Mouse (Mus musculus) cerebellum, adult 9-11 months (tissue): Measurements from ENCODE around the gene Kcnn1.
A peak's percentile ranks its signal among the peaks of the same experiment; 100 is the strongest.

Experiments
- DNase-seq: peaks from one replicate; pipeline ENCODE4 v3.0.0; 2022

Kcnn1 gene

DNA sequence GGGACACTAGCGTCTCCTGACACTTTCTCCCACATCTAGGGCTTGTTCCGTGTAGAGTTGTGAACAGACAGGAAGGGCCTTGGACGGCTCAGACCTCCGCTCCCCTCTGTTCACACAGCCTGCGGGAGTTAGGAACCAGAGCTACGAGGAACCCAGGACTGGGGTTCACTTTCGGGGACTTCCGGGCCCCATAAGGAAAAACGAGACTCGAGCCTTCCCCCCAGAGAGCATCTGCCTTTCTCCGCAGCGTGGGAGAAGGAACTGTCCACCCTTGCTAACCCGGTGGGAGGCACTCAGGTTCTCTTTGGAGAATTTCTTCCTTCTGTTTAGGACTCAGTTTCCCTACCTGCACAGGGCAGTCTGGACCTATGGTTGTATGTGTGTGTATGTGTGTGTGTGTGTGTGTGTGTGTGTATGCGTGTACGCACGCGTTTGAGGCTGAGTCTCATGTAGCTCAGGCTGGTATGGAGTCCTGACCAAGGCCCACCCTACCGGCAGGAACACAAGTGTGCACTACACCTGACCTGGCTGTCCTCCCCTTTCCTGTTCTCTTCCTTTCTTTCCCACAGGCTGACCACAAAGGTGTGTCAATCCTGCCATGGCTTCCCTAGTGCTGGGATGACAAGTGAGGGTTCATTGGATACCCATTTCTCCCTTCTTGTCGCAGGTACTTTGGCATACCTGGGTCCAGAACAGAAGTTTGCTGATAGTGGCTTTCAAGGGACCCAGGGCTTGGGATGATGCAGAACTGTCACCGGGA lies 30.0 kb upstream of the Kcnn1 start:
- DNase-seq, result peak; percentile 25

DNA sequence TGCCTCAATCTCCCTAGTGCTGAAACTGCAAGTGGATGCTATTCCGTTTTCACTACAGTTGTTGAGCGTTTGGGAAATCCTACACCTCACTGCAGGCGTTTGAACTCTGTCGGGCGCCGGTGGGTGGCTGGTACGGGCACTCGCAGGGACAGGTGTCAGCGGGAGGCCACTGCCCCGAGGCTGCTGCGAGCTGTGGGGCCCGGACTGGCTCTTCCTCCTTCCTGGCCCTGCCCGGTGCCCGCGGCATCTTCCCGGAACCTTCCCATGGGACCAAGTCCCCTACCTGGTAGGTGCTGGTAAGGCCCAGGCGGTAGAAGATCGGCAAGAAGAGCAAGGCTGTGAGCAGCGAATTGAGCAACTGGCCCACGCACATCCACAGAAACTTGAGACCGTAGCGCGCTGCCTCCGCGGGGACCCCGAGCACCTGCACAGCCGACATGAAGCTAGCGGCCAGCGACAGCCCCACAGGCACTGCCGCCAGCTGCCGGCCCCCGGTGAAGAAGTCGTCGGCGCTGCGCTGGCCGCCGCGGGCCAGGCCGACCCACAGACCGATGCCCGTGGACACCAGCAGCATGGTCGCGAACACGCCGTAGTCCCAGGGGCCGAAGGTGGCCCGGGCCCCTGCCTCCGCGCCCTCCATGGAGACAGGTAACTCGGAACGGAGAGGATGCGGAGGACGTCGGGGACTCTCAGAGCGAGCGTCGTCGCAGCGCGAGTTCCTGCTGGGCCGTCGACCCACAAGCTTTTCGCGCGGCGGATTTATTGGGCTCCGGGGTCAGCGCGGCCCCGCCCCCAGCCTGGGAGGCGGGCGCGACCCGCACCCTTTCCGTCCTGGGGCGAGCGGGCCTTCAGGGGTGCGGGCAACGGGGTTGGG lies 29.2 kb upstream of the Kcnn1 start, which contains the start of gene Slc5a5:
Slc5a5 (minus strand) TSS at position 736 of the 874 bp plus-strand sequence.
- DNase-seq, result peak; percentile 40

DNA sequence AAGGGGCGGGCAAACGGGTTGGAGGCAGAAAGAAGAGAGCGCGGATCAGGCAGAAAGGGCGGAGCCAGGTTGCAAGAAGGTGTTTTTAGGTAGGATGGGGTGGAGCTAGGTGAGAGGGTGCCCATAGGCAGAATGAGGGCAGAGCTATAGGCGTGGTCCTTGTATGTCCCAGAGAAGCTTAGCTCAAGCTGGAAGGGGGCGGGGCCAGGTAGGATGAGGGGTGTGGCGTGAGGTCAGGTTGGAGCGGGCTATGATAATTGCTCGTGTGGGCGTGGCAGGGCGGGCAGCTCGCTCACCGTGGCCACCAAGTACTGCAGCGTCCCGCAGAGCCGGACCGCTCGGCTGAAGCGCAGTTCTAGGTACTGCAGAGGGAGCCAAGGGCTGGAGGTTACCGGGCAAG lies 28.3 kb upstream of the Kcnn1 start:
- DNase-seq, result peak; percentile 53

DNA sequence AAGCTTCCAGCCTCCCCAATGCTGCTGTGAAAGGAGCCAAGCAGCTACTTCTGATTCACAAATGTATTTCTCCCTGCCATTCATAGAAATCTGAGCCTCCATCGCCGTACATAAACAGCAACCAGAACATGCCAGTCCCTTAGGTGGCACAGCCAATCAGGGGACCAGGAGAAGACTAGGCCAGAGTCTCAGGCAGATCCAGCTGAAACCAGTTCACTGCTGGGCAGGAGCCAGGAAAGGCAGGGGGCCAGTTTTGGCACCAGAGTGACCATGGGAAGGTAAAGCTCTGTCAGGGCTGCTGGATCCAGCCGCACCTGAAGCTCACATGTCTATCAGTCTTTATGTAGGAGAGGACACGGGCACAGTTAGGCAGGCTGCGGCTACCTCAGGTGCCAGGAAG lies 27.6 kb upstream of the Kcnn1 start:
- DNase-seq, result no peak

DNA sequence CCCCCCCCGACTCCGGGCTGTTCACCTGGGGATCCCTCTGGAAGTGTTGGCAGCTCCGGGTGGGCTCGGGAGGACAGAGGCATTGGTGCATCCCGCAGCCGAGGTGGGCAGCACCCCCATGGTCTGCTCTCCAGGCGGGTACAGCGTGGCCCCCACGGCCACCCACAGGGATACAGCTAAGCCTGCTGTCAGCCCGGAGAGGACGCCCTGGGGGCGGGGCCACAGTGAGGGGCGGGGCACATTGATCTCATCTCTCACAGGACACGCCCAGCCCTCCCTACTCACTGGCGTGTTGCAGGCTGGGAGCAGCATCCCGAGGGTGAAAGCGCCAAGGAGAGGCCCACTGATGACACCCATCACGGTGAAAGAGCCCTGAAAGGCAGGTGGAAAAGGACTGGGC lies 24.6 kb upstream of the Kcnn1 start:
- peak; percentile 54 for DNase-seq

DNA sequence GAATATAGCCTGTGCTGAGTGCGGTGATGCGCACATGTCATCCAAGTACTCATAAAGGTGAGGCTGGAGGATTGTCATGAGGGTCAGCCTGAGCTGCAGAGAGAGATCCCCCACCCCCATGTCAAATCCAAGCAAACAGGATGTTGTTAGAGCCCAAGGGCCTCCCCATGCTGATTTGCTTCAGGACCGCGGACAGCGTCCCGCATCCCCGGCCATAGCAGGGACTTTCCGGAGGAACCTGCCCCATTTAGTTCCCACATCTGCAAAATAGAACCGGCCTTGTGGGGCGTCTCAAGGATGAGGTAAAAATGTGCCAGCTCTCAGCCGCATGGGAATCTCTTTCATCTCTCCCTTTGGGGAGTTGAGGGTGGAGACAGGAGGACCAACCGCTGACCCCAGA lies 22.6 kb upstream of the Kcnn1 start:
- DNase-seq, result no peak

DNA sequence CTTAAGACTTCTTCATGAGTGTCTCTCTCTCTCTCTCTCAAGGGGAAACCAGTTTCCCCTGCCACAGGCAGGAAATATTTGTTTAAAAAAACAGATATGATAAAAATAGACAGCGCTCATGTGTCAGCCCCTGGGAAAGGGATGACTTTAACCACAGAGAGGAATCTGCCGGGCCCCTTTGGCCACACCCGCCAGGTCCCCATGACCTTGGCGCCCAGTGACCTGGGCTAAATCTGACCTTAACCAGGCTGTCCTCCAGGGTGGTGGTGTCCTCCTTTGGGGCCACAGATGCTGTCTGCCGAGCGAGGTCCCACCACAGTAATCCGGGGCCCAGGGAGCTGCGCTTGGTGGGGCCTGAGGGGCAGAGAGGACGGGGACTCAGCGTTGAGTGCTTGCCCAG lies 21.6 kb upstream of the Kcnn1 start:
- no peak for DNase-seq

DNA sequence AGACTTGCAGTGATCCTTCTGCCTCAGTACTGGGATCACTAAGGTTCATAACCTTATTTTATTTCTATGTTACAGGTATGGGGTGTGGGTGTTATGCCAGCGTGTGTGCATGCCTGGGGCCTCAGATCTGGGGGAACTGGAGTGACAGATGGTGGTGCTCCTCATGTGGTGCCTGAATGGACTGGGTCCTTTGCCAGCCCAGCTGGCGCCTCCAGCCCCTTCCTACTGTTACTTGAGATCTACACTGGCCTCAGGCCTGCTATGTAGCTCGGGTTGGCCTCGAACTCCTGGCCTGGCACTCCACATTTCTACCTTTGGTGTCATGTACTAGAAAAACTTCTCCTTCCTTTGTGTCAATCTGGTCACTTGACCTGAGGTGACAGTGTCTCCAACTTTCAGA lies 21.1 kb upstream of the Kcnn1 start:
- DNase-seq, result peak; percentile 66

DNA sequence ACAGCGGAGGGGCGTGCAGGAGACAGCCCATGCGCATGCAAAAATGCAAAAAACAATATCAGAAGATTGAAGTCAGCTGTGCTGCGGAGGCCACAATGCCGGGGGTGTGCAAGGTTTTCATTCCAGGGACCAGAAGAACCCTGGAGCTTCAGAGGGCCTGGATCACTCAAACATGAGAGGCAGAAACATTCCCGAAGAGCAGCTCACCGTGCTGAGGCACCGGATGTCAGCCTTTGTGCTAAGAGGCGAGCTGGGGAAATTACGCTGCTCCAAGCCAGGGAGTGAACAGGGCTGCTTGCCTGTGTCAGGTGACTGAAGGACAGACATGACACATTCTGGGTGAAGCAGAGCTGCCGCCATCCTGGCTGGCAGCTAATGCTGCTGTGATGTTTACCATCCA lies 17.5 kb upstream of the Kcnn1 start:
- peak; percentile 67 for DNase-seq

DNA sequence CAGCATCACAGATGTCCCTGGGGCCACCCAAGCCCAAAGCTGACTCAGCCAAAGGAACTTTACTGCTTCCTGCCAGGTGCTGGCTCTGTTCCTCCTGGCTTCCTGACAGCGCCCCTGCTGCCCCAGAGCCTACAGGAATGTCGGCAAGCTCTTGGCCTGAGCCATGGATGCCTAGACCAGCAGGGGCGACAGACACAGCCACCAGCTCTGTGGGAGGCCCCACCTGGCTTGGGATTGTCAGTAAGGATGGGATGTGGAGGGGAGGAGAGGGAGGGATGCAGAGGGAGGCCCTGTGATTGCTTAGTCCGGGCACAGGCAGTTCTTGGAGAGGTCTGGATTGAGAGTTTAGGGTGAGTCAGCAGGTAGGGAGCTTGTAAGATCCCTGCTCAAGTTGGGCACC lies 17.1 kb upstream of the Kcnn1 start:
- peak; percentile 97 for DNase-seq

DNA sequence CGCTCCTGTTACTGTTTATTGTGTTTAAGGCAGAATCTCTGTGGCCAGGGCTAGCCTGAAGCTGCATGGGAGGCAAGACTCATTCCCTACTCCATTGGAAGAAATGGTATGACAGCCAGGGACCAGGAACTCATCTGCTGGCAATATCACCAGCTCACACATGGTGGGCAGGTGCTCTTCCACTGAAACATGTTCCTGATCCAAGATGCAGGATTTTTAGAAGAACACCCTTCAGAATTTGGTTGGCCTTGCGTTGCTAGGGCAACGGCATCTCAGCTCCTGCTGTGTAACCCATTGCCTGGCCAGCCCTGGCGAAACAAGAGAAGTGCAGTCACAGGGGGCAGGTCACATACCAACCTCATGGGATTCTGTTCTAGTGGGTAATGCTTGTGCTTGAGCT lies 16.4 kb upstream of the Kcnn1 start:
- DNase-seq, result peak; percentile 84

DNA sequence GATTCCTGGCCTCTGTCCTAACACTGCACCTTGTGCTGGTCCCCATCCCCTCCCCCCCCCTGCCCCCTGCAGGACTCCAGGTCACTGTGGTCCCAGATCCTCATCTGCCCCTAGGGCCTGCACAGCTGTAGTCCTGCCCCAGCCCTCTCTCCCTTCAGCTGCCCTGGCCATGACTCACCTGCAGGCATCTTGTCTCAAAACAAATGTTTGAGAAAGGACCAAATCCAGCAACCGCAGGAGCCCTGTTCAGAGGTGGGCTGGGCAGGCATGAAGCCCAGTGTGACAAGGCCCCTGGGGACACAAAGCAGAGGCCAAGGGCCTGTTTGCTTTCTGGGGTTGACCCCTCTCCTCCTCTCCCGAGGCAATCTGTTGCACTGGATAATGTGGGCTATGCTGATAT lies 15.1 kb upstream of the Kcnn1 start:
- no peak for DNase-seq

DNA sequence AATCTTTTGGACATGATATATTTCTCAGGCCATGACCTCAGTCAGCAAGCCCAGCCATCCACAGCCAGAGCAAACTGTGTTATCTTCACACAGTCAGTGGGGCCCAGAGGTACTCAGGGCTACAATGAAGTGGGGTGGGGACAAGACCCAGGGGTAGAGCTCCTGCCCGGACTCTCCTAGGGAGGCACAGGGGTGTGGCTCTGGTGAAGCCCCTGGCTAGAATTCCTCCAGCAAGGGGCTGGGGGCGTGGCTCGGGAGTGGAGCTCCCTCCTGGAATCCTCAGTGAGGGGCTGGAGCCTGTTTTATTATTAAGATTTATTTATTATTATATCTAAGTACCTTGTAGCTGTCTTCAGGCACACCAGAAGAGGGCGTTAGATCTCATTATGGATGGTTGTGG lies 13.3 kb upstream of the Kcnn1 start:
- no peak for DNase-seq

DNA sequence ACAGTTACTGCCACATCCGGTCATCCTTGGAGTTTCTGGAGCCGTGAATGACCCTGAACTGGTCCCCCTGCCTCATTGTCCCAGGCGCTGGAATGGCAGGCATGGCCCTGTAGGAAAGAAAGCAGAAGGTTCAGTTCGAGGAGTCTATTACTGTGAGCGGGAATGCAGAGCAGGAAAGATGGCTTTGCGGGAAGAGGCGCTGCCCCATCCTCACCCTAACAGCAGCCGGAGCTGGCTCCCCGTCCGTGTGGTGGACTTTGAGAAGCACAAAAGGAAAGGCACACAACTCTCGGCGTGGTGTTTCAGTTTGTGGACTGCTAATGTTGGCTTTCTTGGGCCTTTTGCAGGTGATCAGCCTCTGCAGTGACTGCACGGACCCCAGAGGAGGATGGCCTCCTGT lies 11.4 kb upstream of the Kcnn1 start:
- DNase-seq, result peak; percentile 54

DNA sequence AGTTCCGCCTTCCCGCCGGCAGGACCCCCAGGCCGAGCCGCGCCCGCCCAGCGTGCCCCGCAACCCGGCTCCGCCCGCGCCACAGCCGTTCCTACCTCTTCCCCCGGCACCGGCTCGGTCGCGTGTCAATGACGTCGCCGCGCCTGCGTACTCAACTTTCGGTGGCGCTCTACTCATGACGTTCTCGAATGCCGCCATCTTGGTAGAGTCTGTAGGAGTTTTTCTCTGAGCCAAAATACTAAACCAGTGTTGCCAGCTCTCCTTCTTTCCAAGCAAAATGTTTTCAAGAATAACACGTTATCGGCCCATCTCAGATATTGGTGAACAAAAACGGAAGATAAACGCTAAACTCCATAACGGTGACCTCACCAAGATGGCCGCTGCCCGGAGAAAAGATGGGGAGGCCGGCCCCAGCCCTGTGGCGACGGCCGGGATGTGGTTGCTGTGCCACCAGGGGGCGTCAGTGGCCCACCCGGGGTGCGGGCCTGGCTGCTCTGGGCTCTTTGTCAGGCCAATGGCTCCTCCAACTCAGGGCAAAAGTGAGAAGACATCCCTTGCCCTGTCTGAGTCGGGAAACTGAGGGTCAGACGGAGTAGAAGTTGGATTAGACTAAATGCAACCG lies 10.4 kb upstream of the Kcnn1 start, which contains the start of gene Ccdc124:
Ccdc124 (minus strand) TSS at position 572 of the 622 bp plus-strand sequence.
- peak; percentile 96 for DNase-seq

DNA sequence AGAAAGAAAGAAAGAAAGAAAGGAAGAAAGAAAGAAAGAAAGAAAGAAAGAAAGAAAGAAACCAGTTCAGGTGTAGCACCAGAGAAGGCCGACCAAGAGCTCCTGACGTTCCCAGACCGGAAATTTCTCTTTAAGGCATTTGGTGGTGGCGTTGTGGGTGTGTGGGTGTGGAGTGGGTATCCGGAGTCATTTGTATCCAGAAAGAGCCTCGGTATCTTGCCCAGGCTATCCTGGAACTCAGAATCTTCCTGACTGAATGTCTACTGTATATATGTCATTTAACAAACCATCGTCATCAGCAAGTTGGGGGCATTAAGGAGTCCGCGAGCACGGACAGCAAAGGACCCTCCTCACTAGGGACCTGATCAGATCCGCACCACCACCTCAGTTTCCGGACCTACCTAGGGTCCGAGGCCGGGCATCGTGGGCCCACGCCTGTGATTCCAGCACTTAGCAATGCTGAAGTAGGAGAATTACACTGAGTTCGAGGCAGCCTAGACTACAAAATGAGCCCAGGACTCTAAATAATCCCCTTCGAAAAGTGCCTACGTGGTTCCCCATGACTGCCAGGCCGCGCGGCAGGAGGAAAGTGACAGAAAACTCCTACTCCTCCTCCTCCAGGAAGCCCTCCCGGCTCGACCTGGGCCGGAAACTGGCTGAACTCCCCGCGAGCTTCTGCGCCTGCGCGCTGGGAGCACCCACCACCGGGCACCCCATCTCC lies 9.7 kb upstream of the Kcnn1 start:
- no peak for DNase-seq

DNA sequence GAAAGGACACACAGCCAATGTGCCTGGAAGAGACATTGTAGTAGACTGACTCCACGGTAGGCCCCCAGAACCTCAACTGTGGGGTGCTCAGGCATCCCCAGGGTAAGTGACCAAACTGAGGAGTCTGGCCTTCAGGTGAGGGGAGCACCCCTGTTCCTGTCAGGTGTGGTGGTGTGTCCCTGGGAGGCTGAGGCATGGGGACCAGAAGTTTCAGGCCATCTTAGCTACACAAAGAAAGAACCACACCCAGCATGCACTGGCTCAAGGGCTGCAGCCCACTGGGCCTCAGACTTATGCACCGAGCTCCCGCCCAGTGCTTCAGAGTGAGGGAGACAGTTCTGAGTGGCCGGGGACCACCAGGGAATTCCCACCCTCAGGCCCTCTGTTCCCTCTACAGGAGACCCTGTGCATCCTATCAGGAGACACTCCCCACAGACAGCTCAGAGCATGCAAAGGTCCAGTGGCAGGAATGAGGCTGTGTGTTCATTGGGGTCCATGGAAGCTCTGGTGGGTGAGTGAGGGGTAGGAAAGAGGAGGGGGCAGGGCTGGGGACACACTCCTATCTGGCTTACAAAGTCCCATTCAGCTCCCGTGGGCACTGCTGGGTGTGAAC lies 8.2 kb upstream of the Kcnn1 start:
- DNase-seq, result no peak

DNA sequence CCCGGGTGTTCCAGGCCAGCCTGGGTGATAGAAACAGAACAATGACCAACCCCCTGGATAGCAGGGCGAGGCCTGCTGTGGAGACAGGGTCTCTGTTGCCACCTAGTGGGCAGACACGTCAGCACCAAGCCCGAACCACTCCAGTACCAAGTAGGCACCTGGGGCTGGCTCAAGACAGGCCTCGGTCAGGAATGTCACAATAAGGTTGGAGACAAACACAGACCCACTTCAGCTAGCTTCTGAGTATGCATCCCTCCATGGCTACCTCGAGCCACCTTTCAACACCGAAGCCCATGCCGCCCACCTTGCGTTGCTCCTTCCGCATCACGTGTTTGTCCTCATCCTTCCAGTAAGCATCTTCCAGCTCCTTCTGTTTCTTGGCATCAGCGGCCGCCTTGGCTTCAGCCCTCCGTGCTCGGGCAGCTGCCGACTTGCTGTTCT lies 6.6 kb upstream of the Kcnn1 start:
- DNase-seq, result peak; percentile 72

DNA sequence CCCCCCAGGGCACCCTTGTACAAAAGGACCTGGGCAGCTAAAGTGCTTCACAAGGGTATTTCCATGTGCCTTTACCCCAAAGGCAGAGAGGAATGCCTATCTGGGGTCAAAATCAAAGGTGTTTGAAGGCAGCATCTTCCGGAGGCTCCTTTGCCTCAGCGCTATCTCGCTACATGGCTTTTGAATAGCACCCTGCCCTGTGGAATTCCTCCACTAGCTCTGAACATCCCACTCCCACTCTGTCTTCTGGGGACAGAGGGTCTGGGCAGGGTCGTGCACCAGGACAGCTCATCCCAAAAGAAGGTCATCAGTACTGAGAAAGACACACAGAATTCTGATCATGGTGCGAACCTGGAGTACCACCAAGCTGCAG lies 6.1 kb upstream of the Kcnn1 start:
- no peak for DNase-seq

DNA sequence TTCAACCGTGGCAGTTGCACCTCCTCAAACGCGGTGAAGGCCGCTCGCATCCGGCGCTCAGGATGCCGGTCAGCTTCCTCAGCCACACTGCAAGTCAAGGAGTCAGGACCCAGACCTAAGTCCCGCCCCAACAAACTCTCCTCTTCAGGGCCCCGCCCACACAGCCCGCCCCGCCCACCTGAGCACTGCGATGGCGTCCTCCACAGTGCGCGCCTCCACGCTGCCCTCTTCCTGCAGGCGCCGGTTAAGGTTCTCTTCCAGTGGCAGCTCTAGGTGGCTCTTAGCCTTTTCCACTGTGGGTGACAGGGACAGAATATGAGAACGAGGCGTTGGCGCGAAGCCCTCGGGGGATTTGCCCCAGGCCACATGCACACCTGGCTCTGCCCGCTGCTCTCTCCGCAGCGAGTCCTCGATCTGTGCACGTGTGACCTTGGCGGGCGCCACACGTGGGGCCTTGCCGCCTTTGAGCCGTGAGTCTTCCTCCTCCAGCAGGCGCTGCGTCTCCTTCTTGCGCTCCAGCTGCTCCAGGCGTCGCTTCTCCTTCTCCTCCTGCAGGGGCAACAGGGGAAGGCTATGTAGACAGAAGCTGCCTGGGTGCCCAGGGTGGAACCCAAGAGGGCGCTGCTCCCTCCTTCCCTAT lies 5.6 kb upstream of the Kcnn1 start:
- peak; percentile 61 for DNase-seq

DNA sequence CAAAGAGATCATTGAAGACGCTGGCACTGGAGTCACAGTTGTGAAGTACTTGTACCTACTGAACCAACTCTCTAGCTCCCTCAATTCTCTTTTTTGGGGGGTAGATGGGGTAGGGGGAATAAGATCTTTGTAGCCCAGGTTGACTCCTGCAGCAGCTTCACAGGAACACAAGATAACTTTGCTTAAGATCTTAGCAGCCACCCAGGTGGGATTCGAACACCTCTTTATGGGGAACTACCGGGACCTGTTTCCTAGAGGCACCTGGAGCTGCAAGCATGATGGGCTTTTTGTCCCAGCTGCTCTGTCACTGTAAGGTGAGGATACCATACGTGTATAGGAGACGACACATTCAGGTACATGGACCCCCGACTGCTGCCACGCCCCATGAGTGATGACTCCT lies 3.5 kb upstream of the Kcnn1 start:
- DNase-seq, result no peak

DNA sequence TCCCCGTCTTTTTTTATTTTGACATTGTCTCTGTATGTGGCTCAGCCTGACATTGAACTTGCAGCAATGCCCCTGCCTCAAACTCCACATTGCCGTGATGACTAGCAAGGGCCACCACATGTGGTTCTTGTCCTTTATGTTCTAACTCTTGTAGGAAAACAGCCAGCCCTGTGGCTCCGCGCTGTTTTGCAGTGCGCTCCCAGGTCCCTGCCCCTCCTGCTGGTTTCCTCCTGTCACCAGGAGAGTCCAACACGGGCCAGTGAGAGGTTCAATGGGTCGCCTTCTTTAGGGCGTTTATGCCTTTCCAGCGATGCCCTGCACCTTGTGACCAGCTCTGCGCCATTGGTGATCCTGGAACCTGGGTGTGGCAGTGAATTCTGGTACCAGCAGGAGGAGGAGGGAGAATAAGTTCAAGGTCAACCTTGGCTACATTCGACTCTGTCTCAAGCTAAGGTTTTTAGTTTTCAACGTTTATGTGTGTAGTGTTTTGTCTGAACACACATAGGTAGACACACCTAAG lies 3.0 kb upstream of the Kcnn1 start:
- DNase-seq, result no peak
